Mouse (Mus musculus) spleen, adult 2 months (tissue): Measurements from ENCODE around the gene Ndufv3.

ENCODE experiments used
- CTCF ChIP-seq: fragments of 200-500 bp; IDR thresholded peaks from 2 replicates; pipeline ENCODE4 v1.5.1; 2011; ENCODE audit warnings: mild to moderate bottlenecking, inconsistent platforms; ENCODE audit not compliant: insufficient read depth, insufficient read length, insufficient replicate concordance; ENCODE audit errors: extremely low read depth
- POLR2A ChIP-seq: fragments of 200-500 bp; IDR thresholded peaks from 2 replicates; pipeline ENCODE4 v1.6.1; 2011; ENCODE audit warnings: low read depth, low read length, inconsistent platforms

DNA sequence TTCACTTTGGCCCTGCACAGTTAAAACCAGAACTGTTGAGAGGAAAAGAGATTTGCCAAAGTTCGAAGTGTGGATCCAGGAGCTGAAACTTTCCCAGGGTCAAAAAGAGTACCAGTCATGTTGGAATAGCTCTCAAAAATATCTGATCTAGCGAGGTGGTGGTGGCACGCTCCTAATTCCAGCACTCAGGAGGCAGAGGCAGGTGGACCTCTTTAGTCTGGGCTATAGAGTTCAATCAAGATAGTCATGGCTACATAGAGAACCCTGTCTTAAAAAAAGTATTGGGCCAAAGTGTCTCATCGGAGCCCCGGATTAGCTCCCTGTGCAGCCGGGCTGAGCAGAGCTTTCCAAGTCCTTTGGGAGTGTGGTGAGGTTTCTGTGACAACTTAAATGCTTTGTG lies 46.4 kb downstream of the Ndufv3 start:
- no peak for TF ChIP-seq CTCF
- no peak for TF ChIP-seq POLR2A
